Mouse (Mus musculus): ENCODE results near the gene Cdr2l. TPM values are rescaled to one million over a fixed set of nuclear protein-coding genes. Genes with fewer than 3 reads are reported as not detected.

Cdr2l gene
- polyA plus RNA-seq, 1 experiment from 2014 or later: 19.7 TPM

GRCm38 (mm10) chr11:115433342-115433741 lies 51.6 kb downstream of the Cdr2l start:
- no peak for ATAC-seq (ENCODE audit: insufficient number of reproducible peaks, insufficient read depth, low FRiP score, low TSS enrichment)
- no peaks in the 10 kb centered on the region for H3K27me3 ChIP-seq
- H3K9me3 ChIP-seq: no peaks in the 10 kb centered on the region
- H3K4me3 ChIP-seq: no peak overlapping the region
- no peak overlapping the region for H3K27ac ChIP-seq
- 84% methylated on average over 6 of the region's 6 CpGs for WGBS
- H3K36me3 ChIP-seq: peaks cover 45% of the 10 kb centered on the region
- peaks cover 12% of the 10 kb centered on the region for H3K4me1 ChIP-seq
- no peak overlapping the region for H3K9ac ChIP-seq
- H3K4me2 ChIP-seq (replicated peaks): no peak overlapping the region

- H3K36me3 ChIP-seq: peaks cover 21% of the 10 kb centered on the region
- 3% methylated on average over 31 of the region's 31 CpGs for WGBS
- H3K27ac ChIP-seq: peak overlapping the region; percentile 4; the same call in 1 of the 2 replicates
- H3K4me1 ChIP-seq: peaks cover 12% of the 10 kb centered on the region
- H3K27me3 ChIP-seq: no peaks in the 10 kb centered on the region
- H3K9me3 ChIP-seq: 0 out of 2 replicates have a peak, but pooled peaks cover 4% of the 10 kb centered on the region
- ATAC-seq (ENCODE audit: insufficient number of reproducible peaks, insufficient read depth, low FRiP score, low TSS enrichment): no peak
- peak overlapping the region; percentile 56 for H3K4me2 ChIP-seq (replicated peaks)
- H3K4me3 ChIP-seq: peak overlapping the region; percentile 24
- peak overlapping the region; percentile 35; the same call in 1 of the 2 replicates for H3K9ac ChIP-seq
These were observed 54.1 kb downstream of the Cdr2l start for GRCm38 (mm10) chr11:115435596-115436337.

GRCm38 (mm10) chr11:115437571-115438122 lies 55.9 kb downstream of the Cdr2l start:
- H3K36me3 ChIP-seq: 0 out of 2 replicates have a peak, but pooled peaks cover 2% of the 10 kb centered on the region
- no peaks in the 10 kb centered on the region for H3K27me3 ChIP-seq
- no peak overlapping the region for H3K4me2 ChIP-seq (replicated peaks)
- no peak overlapping the region for H3K9ac ChIP-seq
- 67% methylated on average over 5 of the region's 5 CpGs for WGBS
- H3K27ac ChIP-seq: no peak overlapping the region
- H3K4me3 ChIP-seq: no peak overlapping the region
- no peak for ATAC-seq (ENCODE audit: insufficient number of reproducible peaks, insufficient read depth, low FRiP score, low TSS enrichment)
- peaks cover 15% of the 10 kb centered on the region for H3K4me1 ChIP-seq
- H3K9me3 ChIP-seq: 0 out of 2 replicates have a peak, but pooled peaks cover 4% of the 10 kb centered on the region

- Histone ChIP-seq H3K9me3 (0 out of 2 replicates have a peak, but pooled peaks cover 4% of the 10 kb centered on the region), H3K9ac (no peak overlapping the region), H3K4me2 (replicated peaks) (no peak overlapping the region), H3K27me3 (no peaks in the 10 kb centered on the region), H3K27ac (no peak overlapping the region), H3K36me3 (no peaks in the 10 kb centered on the region), H3K4me3 (no peak overlapping the region), H3K4me1 (peaks cover 15% of the 10 kb centered on the region)
- 86% methylated on average over 3 of the region's 3 CpGs for WGBS
- ATAC-seq (ENCODE audit: insufficient number of reproducible peaks, insufficient read depth, low FRiP score, low TSS enrichment): no peak
These were observed 57.6 kb downstream of the Cdr2l start for GRCm38 (mm10) chr11:115439326-115439725.

GRCm38 (mm10) chr11:115439906-115440595 lies 58.3 kb downstream of the Cdr2l start, which contains the start of gene Trim80:
Gene Trim80 (plus strand): TSS chr11:115440545.
- no peak within 1 kb of the TSS for H3K4me2 ChIP-seq (replicated peaks)
- H3K4me1 ChIP-seq: peaks cover 15% of the 10 kb centered on the region
- no peaks in the 10 kb centered on the region for H3K27me3 ChIP-seq
- no peak for ATAC-seq (ENCODE audit: insufficient number of reproducible peaks, insufficient read depth, low FRiP score, low TSS enrichment)
- H3K4me3 ChIP-seq: no peak within 1 kb of the TSS
- H3K9ac ChIP-seq: no peak within 1 kb of the TSS
- 95% methylated on average over 9 of the region's 9 CpGs for WGBS
- 0 out of 2 replicates have a peak, but pooled peaks cover 4% of the 10 kb centered on the region for H3K9me3 ChIP-seq
- no peak within 1 kb of the TSS for H3K27ac ChIP-seq
- H3K36me3 ChIP-seq: no peaks in the 10 kb centered on the region

- Histone ChIP-seq H3K4me1 (peaks cover 3% of the 10 kb centered on the region), H3K4me3 (no peak overlapping the region), H3K27ac (no peak overlapping the region), H3K9me3 (0 out of 2 replicates have a peak, but pooled peaks cover 4% of the 10 kb centered on the region), H3K36me3 (no peaks in the 10 kb centered on the region), H3K9ac (no peak overlapping the region), H3K4me2 (replicated peaks) (no peak overlapping the region), H3K27me3 (no peaks in the 10 kb centered on the region)
- no peak for ATAC-seq (ENCODE audit: insufficient number of reproducible peaks, insufficient read depth, low FRiP score, low TSS enrichment)
- WGBS: 41% methylated on average over 15 of the region's 15 CpGs
These were observed 59.7 kb downstream of the Cdr2l start for GRCm38 (mm10) chr11:115441417-115441816.

Other genes starting within 250 kb of the Cdr2l start
- 0.28 TPM in 1 of 2 replicates, not detected in the other for gene Cd300lf, start 247.9 kb upstream of the Cdr2l start, polyA plus RNA-seq (2016; fragmentation: Nextera tagmentation; extraction: Ambion mirVana)
- 34.6 and 35.4 TPM in 2 replicates for gene Slc9a3r1, start 218.6 kb upstream of the Cdr2l start, polyA plus RNA-seq (2016; fragmentation: Nextera tagmentation; extraction: Ambion mirVana)
- gene Tmem104, start 194.4 kb upstream of the Cdr2l start, polyA plus RNA-seq (2016; fragmentation: Nextera tagmentation; extraction: Ambion mirVana): 10.1 and 13.4 TPM in 2 replicates
- 21.8 and 23.7 TPM in 2 replicates for gene Nat9, start 194.1 kb upstream of the Cdr2l start, polyA plus RNA-seq (2016; fragmentation: Nextera tagmentation; extraction: Ambion mirVana)
- gene Grin2c, start 114.7 kb upstream of the Cdr2l start, polyA plus RNA-seq (2016; fragmentation: Nextera tagmentation; extraction: Ambion mirVana): 0.06 TPM in 1 of 2 replicates, not detected in the other
- 14.6 and 17.3 TPM in 2 replicates for gene Fdxr, start 104.9 kb upstream of the Cdr2l start, polyA plus RNA-seq (2016; fragmentation: Nextera tagmentation; extraction: Ambion mirVana)
- 0.20 and 0.28 TPM in 2 replicates for gene Fads6, start 84.3 kb upstream of the Cdr2l start, polyA plus RNA-seq (2016; fragmentation: Nextera tagmentation; extraction: Ambion mirVana)
- gene Otop2, start 74.8 kb upstream of the Cdr2l start, polyA plus RNA-seq (2016; fragmentation: Nextera tagmentation; extraction: Ambion mirVana): 0.19 TPM in 1 of 2 replicates, not detected in the other
- gene Ush1g, start 59.9 kb upstream of the Cdr2l start, polyA plus RNA-seq (2016; fragmentation: Nextera tagmentation; extraction: Ambion mirVana): 0.10 and 0.32 TPM in 2 replicates
- gene Otop3, start 47.2 kb upstream of the Cdr2l start, polyA plus RNA-seq (2016; fragmentation: Nextera tagmentation; extraction: Ambion mirVana): not detected in 2 replicates
- 7.7 and 7.9 TPM in 2 replicates for gene Hid1, start 14.2 kb upstream of the Cdr2l start, polyA plus RNA-seq (2016; fragmentation: Nextera tagmentation; extraction: Ambion mirVana)
- 170 and 181 TPM in 2 replicates for gene Mrpl58, start 21.8 kb downstream of the Cdr2l start, polyA plus RNA-seq (2016; fragmentation: Nextera tagmentation; extraction: Ambion mirVana)
- gene Atp5h, start 38.0 kb downstream of the Cdr2l start, polyA plus RNA-seq (2016; fragmentation: Nextera tagmentation; extraction: Ambion mirVana): 867 and 893 TPM in 2 replicates
- gene Kctd2, start 38.2 kb downstream of the Cdr2l start, polyA plus RNA-seq (2016; fragmentation: Nextera tagmentation; extraction: Ambion mirVana): 24.5 and 26.1 TPM in 2 replicates
- gene Trim80, start 58.6 kb downstream of the Cdr2l start, polyA plus RNA-seq (2016; fragmentation: Nextera tagmentation; extraction: Ambion mirVana): not detected in 2 replicates
- 0.22 and 0.28 TPM in 2 replicates for gene Slc16a5, start 80.6 kb downstream of the Cdr2l start, polyA plus RNA-seq (2016; fragmentation: Nextera tagmentation; extraction: Ambion mirVana)
- gene Armc7, start 93.8 kb downstream of the Cdr2l start, polyA plus RNA-seq (2016; fragmentation: Nextera tagmentation; extraction: Ambion mirVana): 10.3 and 10.7 TPM in 2 replicates
- gene Nt5c, start 109.9 kb downstream of the Cdr2l start, polyA plus RNA-seq (2016; fragmentation: Nextera tagmentation; extraction: Ambion mirVana): 73.7 and 80.6 TPM in 2 replicates
- gene Jpt1, start 132.5 kb downstream of the Cdr2l start, polyA plus RNA-seq (2016; fragmentation: Nextera tagmentation; extraction: Ambion mirVana): 591 and 626 TPM in 2 replicates
- gene Sumo2, start 154.4 kb downstream of the Cdr2l start, polyA plus RNA-seq (2016; fragmentation: Nextera tagmentation; extraction: Ambion mirVana): 1,276 and 1,289 TPM in 2 replicates
- gene Nup85, start 182.5 kb downstream of the Cdr2l start, polyA plus RNA-seq (2016; fragmentation: Nextera tagmentation; extraction: Ambion mirVana): 192 and 205 TPM in 2 replicates
- gene Mrps7, start 222.0 kb downstream of the Cdr2l start, polyA plus RNA-seq (2016; fragmentation: Nextera tagmentation; extraction: Ambion mirVana): 95.9 and 108 TPM in 2 replicates
- 22.5 and 29.1 TPM in 2 replicates for gene Gga3, start 222.1 kb downstream of the Cdr2l start, polyA plus RNA-seq (2016; fragmentation: Nextera tagmentation; extraction: Ambion mirVana)
- 16.6 and 17.6 TPM in 2 replicates for gene Mif4gd, start 231.1 kb downstream of the Cdr2l start, polyA plus RNA-seq (2016; fragmentation: Nextera tagmentation; extraction: Ambion mirVana)
- gene Slc25a19, start 246.4 kb downstream of the Cdr2l start, polyA plus RNA-seq (2016; fragmentation: Nextera tagmentation; extraction: Ambion mirVana): 23.8 and 29.5 TPM in 2 replicates